Mouse (Mus musculus) left cerebral cortex, postnatal 10 days (tissue): Measurements from ENCODE around the gene Zfp629. TPM values are rescaled to one million over a fixed set of nuclear protein-coding genes. Genes with fewer than 3 reads are reported as not detected.
"Not testable (repeated sequence)": the region's sequence is repeated elsewhere in the genome, so short reads cannot be mapped to it uniquely, and the experiment has no call there.

Experiments used
- DNase-seq, 2 experiments: peaks; one replicate each; pipeline ENCODE4 v3.0.0; 2021 to 2022; ENCODE audit warnings: low spot score in 2 of 2, mixed read lengths in 1 of 2; ENCODE audit errors: extremely low spot score in 1 of 2
- intact Hi-C: fragments of 180-260 bp; cut with DNase I; formaldehyde crosslinking; loops from one replicate; pipeline ENCODE4 v1.15.1; 2025
- total RNA-seq, 2 experiments: library from RNA; stranded (reverse); gene quantifications; 2 replicates each; pipeline ENCODE4 v1.2.3; 2021

Zfp629 gene
- 10 to 100 TPM; 22.3 to 29.8 TPM for total RNA-seq

DNA sequence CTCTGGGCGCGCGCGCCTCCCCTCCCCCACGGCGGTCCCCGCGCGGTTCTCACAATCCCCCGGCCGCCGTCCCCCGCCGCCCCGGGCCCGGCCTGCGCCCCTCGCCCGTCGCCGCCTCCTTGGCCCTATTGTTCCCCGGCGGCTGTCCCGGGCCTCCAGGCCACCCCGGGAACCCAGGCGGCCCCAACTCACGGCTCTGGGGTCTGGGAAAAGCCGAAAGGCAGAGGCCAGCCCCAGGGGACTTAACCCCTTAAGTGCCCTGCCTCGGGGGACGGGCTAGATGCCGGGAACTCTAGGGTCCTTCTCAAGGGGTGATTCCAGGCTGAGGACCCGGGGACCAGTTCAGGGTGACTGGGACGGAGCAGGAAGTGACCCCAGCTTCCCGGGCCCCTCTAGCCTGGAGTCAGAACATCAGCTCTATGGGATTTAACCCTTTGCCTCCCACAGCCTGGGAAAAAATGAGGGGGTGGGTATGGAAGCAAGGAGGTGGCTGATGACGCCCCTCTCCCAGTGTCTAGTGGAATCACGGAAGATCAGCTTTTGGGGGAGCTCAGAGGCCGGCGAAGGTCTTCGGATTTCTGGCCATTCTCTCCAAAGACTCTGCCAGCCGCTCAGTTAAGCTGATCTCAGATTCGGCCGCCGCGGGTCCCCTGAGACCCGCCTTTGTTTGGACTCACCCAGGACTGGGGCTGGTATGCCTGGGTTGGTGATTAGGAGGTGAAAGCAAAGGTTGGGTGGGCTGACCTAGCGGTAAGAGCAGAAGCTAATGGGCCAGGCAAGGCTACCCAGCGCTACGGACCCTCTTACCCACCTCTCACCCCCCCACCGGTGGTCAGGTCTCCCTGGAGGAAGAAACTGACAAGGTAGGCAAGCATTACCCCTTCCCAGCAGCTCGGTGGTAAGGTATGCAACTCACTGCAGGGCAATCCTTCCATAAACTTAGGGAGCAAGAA is at the start of gene Zfp629:
TSS of gene Zfp629 (minus strand) at position 907 of the 953 bp plus-strand sequence.
- intact Hi-C loops, result no loop called here
- peak; percentile 88 for DNase-seq

DNA sequence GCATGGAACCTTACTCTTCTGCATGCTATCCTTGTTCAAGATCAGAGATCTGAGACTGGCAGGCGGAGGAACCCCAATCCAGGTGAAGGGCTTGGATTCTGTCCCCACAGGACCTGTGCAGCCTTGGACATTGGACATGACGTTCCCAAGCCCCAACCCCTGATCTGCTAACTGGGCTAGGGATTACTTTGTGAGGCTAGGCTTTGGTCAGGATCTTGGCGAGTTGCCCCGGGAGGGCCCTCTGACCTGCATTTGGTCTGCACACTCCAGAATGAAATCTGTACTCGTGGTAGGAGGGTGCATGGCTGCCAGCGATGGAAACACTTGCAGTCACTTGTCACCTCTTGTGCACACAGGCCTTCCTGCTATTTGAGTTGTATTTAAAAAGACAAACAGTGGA is 47.3 kb upstream of the Zfp629 start:
- intact Hi-C loops, result no loop called here
- DNase-seq, result peak in 1 of 2 experiments; percentile 28

DNA sequence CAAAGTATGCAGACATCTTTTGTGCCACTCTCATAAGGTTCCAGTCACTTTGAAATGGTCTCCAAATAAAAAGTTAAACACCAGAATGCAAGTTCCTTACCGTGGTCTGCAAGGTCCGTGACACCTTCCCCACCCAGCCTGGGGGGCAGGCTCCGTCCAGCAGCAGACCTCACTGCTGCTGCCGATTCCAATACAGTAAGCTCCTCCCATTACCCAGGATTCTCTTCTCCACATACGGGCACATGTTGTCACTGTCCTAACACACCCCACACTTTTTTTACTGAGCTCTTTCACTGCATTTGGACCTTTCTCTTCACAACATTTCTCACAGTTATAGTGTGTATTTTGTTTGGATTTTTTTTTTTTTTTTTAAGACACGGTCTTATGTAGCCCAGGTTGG is 46.2 kb upstream of the Zfp629 start:
- intact Hi-C loops, result no loop called here
- DNase-seq, result no peak

DNA sequence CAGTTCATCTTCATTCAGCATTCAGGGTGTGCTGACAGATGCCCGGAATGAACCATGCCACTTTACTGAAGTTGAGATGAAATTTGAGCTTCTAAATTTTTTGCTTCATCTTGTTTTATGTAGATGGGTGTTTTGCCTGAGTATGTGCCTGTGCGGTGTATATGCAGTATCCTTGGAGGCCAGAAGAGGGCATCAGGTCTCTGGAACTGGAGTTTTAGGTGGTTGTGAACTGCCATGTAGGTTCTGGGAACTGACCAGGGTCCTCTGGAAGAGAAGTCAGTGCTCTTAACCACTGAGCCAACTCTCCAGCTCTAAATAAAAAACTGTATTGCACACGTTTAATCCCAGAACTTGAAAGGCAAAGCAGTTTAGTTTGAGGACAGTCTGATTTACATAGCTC is 45.3 kb upstream of the Zfp629 start:
- no peak for DNase-seq
- intact Hi-C loops, result no loop called here

DNA sequence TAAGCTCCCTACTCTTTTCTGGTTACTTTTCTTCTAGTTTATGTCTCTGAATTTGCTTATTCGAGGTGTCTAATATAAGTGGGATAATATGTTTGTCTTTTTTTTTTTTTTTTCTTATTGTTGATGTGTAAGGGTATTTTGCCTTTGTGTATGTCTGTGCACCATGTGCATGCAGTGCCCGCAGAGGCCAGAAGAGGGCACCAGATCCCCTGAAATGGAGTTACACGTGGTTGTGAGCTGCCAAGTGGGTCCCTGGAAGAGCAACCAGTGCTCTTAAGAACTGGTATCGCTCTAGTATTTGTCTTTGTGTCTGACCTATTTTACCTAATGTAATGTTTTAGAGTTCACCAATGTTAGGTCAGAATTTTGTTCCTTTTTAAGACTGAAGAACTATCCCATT is 41.3 kb upstream of the Zfp629 start:
- intact Hi-C loops, result loop anchor here (5.0 kb wide), 1 partner anchor 85 kb away; the partner anchor contains the start of gene Fbxl19

DNA sequence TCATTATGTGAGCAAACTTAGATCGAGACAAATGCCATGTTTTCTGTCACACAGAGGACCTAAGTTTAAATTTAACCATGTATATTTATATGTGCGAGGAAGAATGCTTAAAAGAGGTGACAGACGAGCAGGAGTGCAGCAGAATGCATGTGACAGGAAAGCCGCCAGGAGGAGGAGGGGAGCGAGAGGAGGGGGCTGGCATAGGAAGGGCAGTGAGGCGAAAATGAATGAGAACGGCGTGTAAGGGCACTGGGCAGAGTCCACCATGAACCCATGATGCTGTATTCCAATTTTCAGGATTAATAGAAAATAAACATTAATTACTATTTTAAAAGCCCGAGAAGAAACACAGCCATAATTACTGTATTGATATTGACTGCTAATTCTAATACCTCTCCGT is 38.7 kb upstream of the Zfp629 start:
- intact Hi-C loops, result no loop called here

More for the DNA sequence above, 41.3 kb upstream of the Zfp629 start:
- peak; percentile 44 to 74 for DNase-seq

DNA sequence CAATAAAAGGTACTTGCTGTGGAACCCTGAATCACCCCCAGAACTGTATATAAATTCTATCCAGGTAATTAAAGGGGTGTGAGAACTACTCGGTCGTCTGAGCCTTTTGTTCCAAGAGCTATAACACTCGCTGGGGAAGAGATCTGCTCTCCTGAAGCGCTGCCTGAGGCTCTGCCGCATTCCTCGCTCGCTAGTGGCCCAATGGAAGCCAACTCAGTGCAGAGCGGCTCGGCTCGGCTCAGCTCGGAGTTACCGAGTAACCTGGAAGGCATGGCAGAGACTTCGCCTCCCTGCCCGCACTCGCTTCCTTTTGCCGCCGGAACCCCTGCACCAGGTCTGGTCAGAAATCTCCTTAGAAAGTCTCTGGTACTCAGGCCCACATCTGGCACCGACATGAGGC is 36.5 kb upstream of the Zfp629 start:
- DNase-seq, result no peak
- intact Hi-C loops, result no loop called here

More for the DNA sequence above, 38.7 kb upstream of the Zfp629 start:
- DNase-seq, result no peak

DNA sequence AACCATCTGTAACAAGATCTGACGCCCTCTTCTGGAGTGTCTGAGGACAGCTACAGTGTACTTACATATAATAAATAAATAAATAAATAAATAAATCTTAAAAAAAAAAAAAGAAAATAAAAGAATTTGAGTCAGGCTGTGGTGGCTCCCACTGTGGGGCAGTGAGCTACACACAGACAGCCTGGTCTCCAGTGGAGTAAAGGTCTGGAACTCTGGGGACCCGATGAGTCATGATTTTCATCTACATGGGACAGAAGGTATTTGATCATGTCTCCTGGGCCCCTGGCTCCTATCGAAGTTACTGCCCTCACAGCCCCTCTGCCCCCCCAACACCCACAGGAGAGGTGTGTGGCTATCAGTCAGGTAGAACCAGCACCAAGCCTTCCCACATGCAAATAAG is 36.0 kb upstream of the Zfp629 start:
- intact Hi-C loops, result no loop called here

DNA sequence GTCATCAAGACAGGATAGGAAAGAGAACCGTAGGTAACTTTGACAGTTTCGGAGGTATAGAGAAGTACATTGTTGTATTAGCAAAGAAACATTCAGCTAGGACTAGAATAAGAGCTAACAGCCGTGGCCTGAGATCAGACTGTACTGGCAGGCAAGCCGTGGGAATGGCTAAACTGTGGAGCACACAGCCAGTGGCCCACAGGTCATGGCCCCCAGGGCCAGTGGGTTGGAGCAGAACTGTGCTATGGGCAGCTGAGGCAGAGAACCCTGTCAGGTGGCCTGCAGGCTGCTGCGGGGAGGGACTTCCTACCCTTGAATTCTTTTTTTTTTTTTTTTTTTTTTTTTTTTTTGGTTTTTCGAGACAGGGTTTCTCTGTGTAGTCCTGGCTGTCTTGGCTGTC is 33.6 kb upstream of the Zfp629 start:
- no peak for DNase-seq
- intact Hi-C loops, result no loop called here

More for the DNA sequence above, 36.0 kb upstream of the Zfp629 start:
- no peak for DNase-seq

DNA sequence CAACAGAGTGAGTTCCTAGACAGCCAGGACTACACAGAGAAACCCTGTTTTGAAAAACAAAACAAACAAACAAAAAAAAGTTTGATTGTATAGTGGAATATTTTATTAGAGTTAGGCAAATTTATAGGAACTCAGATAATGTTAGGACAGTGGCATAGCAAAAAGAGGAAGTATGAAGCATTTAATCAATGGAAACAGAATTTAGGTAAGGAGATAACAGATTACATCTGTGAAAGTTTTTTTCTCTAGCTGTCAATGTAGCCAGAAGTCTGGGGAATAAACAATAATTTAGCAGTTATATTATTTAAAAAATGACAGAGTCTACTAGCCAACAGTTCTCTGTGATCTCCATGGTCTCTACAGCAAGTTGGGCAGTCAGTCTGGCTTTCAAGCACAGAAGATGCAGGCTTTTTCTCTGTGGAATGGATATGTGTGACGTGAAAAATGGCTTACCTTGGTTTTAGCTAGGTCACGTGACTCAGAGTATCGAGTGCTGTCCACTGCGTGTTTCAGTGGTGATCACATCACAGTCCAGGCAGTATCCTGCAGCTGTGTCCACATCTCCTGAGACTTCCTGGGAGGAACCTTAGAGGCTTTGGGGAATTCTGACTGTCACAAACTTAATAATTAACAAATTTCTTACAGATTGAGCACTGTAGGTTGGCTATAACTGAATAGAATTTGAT is 33.1 kb upstream of the Zfp629 start:
- intact Hi-C loops, result no loop called here
- no peak for DNase-seq

DNA sequence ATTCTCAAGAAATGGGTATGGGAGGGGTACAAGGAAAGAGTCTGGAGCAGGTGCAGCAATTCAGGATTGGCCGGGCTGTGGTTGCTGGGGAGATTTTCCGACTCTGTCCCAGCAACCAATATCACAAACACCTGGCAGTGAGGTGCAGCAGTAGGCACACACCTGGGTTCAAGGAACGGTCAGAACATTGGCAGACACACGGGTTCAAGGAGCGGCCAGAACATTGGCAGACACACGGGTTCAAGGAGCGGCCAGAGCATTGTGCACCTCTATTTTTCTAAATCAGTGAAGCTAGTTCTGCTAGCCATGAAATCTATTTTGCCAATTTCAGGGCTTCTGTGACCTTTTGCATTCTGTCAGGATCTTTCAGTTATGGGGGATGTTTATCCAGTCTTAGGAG is 32.0 kb upstream of the Zfp629 start:
- intact Hi-C loops, result not testable (repeated sequence)

DNA sequence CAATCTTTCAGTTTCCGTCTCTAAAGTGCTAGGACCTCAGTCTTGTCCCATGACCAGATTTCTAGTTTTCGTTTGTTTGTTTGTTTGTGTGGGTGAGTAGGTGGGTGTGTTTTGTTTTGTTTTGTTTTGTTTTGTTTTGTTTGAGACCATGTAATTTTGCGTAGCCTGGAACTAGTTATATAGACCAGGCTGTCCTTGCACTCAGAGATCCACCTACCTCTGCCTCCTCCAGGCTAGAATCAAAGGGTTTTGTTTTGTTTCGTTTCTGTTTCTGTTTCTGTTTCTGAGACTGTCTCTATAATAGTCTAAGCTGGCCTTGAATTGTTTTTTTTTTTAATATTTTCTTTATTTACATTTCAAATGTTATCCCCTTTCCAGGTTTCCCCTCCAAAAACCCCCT is 30.8 kb upstream of the Zfp629 start:
- DNase-seq, result no peak
- intact Hi-C loops, result no loop called here

More for the DNA sequence above, 32.0 kb upstream of the Zfp629 start:
- DNase-seq, result not testable (repeated sequence)

DNA sequence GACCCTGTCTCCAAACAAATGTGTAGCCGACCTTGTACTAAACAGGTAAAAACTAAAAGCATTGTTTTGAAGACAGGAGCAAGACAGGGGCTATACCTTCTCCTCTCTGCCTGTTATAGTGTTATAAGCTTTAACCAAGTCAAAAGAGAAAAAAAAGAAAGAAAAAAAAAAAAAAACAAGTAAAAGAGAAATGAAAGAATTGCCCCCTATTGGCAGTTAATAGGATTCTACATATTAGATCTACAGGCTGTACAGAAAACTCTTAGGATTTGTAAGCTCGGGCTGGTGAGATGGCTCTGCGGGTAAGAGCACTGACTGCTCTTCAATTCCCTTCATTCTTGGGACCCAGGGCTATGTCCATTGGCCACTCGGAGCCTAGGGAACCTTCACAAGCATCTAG is 26.7 kb upstream of the Zfp629 start:
- no peak for DNase-seq
- intact Hi-C loops, result no loop called here

DNA sequence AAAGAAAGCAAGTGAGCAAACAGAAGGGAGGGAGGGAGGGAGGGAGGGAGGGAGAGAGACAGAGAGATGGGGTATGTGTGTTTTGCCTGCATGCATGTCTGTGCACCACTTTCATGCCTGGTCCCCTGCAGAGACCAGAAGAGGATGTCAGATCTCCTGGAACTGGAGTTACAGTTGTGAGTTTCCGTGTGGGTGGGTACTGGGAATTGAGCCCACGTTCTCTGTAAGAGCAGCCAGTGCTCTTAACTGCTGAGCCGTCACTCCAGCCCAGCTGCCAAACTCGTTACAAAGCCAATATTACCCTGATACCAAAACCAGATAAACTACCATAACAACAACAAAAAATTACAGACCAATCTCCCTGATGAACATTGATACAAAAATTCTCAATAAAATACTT is 25.7 kb upstream of the Zfp629 start:
- no peak for DNase-seq
- intact Hi-C loops, result no loop called here

DNA sequence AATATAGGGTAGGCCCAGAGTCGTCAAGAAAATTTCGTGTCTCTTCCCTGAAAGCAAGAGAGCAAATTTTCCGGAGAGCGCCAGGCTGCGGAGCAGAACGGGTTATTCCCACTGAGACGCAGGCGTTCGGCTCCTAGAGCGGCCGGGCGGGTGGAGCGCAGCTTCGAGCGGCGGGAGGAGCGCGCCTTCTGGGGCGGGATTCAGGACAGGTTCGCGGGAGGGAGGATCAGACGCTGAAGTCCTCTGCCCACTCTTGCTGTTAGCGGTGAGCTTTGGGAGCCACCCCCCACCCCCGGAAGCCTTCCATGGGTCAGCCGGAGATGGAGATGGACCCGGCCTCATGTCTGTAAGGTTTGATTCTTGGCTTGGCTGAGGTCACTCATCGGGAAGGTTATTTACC is 21.4 kb upstream of the Zfp629 start:
- DNase-seq, result peak; percentile 73 to 91
- intact Hi-C loops, result no loop called here

DNA sequence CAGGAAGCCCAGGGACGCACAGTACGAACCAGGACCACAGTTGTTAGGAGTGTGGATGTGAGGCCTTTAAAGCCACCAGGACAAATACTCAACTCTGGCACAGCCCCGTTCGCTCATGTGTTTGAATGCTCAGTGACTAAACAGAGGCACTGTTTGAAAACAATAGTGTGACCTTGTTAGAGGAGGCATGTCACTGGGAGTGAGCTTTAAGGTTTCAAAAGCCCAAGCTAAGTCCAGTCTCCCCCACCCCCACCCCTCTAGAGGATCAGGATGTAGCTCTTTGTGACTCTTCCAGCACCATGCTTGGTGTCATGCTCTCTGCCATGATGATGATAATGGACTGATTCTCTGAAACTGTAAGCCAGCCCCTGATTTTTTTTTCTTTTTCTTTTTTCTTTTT is 15.8 kb upstream of the Zfp629 start:
- intact Hi-C loops, result no loop called here
- DNase-seq, result no peak

DNA sequence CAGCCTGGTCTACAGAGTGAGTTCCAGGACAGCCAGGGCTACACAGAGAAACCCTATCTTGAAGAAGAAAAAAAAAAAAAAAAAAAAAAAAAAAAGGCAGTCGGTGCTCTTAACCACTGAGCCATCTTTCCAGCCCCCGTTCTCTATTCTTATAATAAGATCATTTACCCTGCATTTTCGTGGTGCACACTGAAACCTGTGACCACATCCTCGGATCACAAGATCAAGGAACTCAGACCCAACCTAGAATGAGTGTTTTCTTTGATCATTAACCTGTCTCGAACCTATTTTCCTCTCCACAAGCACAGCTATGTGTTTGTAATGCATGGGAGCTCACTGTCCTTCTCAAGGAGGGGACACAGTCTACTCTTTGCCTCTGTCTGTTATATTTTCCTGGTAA is 13.0 kb upstream of the Zfp629 start:
- intact Hi-C loops, result no loop called here
- no peak for DNase-seq

DNA sequence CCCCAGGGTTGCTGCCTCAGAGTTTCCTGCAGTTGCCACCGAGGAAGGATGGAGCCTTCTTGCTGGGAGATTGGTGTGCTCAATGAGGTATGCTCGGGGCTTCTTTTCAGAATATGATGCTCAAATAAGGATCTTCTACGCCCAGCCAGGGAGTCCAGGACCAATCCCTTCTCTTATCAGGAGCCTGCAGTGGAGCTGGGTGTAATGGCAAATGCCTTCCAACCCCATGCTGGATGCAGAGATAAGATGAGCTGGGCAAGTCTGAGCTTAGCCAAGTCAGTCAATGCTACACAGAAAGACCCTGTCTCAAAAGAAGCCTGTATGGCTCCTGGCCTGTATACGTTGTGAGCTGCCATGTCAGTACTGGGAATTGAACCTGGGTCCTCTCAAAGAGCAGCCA is 10.9 kb upstream of the Zfp629 start:
- DNase-seq, result no peak
- intact Hi-C loops, result no loop called here

DNA sequence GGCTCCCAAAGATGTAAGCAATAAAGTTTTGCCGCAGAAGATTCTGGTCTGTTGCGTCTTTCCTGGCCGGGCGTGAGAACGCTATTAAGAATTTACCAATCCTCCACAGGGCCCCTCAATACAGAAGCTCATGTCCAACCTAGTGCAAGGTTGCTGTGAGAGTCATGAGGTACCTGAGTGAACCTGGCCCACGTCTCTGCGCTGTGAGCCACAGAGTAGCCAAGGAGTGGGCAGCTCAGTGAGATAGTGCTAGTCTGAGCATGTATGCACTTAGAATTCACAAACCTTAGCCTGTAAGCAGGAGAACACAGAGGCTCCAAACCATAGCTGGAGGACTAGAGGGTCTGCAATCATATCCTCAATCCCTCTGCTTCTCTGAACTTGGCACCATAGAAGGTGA is 10.4 kb upstream of the Zfp629 start:
- intact Hi-C loops, result no loop called here

DNA sequence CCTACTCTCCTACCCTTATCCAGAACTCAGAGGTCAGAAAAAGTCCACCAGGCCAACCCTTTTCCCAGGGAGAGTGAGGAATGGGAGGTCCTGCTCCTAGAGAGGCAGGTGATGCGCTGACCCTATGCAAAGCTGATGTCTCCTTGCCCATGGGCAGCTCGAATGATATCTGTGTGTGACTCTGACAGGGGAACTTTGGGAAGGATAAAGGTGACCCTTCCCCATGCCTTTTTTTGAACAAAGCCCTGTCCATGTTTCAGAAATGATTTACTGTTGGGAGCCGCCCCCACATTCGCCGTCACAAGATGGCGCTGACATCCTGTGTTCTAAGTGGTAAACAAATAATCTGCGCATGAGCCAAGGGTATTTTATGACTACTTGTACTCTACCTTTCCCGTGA is 2.8 kb upstream of the Zfp629 start:
- DNase-seq, intact Hi-C loops: not testable (repeated sequence)

More for the DNA sequence above, 10.4 kb upstream of the Zfp629 start:
- no peak for DNase-seq
